ENCODE assay signal across 10 mouse cellular contexts in genomic region chr10:40476535-40477285, GRCm38 (mm10).
DNase-seq lines count a peak whose midpoint lies in the region; ATAC-seq and TF ChIP-seq lines count a peak whose summit lies in the region.
"Had no signal": no experiment of that assay in that cellular context is flagged by ENCODE, and none has a peak within 500 bp of the region (broad histone marks: within the 10 kb centered on the region; RNA-seq: fewer than 3 reads in every experiment).

No protein-coding gene starts in this region.

- H3K4me1 ChIP-seq in bone marrow, adult 2 months (ENCODE audit: control insufficient read depth, insufficient read depth, low read length), result peaks cover 16% of the 10 kb centered on the region
- H3K4me1 ChIP-seq in liver, embryonic 15.5 days (replicated peaks), result peaks cover 7% of the 10 kb centered on the region; the same call in 1 of the 2 replicates
- no peaks in the 10 kb centered on the region for H3K4me1 ChIP-seq in hindbrain, embryonic 11.5 days (replicated peaks; ENCODE audit: control insufficient read depth, insufficient read depth, low read length)
- H3K4me1 ChIP-seq: neural tube, embryonic 12.5 days had no signal

- 0 out of 2 replicates have a peak, but pooled peaks have one; percentile 11 for TF ChIP-seq POLR2A in bone marrow, adult 2 months (IDR thresholded peaks at IDR 0.05; ENCODE audit: borderline replicate concordance, control insufficient read depth, low read depth, low read length)

- peak overlapping the region; percentile 90 for H3K27ac ChIP-seq in bone marrow, adult 2 months (ENCODE audit: control insufficient read depth, insufficient read depth, low read depth, low read length, poor library complexity)
- H3K27ac ChIP-seq in liver, embryonic 15.5 days (replicated peaks), result peak overlapping the region; percentile 59; the same call in 1 of the 2 replicates
- no peak overlapping the region for H3K27ac ChIP-seq in hindbrain, embryonic 11.5 days (ENCODE audit: low read depth, low read length)
- H3K27ac ChIP-seq: kidney, postnatal 0 days; neural tube, embryonic 12.5 days had no signal

- H3K9me3 ChIP-seq in liver, embryonic 15.5 days (replicated peaks), result no peaks in the 10 kb centered on the region
- H3K9me3 ChIP-seq in hindbrain, embryonic 11.5 days (ENCODE audit: control insufficient read depth, low read length), result no peaks in the 10 kb centered on the region
- H3K9me3 ChIP-seq: neural tube, embryonic 12.5 days had no signal

- no peak for TF ChIP-seq CTCF in bone marrow, adult 2 months (IDR thresholded peaks at IDR 0.05; ENCODE audit: control insufficient read depth, insufficient read depth, low read length)

- peak; percentile 27 for DNase-seq in layer of hippocampus, adult 9-10 months (ENCODE audit: low spot score)
- no peak for DNase-seq in layer of hippocampus, adult 8-10 months (ENCODE audit: low spot score in 2 of 2)
- peak; percentile 15 for DNase-seq in spleen, adult 12 weeks (ENCODE audit: low spot score)
- DNase-seq in hindbrain, embryonic 11.5 days (ENCODE audit: low spot score), result no peak
- no peak for DNase-seq in MN1 (ENCODE audit: low spot score)
- no peak for DNase-seq in neural tube, embryonic 10.5 days (ENCODE audit: extremely low spot score, low spot score)

- H3K4me3 ChIP-seq in bone marrow, adult 2 months (replicated peaks; ENCODE audit: control insufficient read depth, low read depth, low read length), result peak overlapping the region; percentile 35
- H3K4me3 ChIP-seq in liver, embryonic 15.5 days (replicated peaks), result no peak overlapping the region
- no peak overlapping the region for H3K4me3 ChIP-seq in hindbrain, embryonic 11.5 days (ENCODE audit: low read depth, low read length)
- H3K4me3 ChIP-seq: neural tube, embryonic 12.5 days had no signal

- WGBS in bone marrow, adult 2 months, result 5% methylated on average over 5 of the region's 5 CpGs
- 19% methylated on average over 5 of the region's 5 CpGs for WGBS in liver, embryonic 15.5 days (ENCODE audit: insufficient replicate concordance)
- WGBS in hindbrain, embryonic 11.5 days, result 87% methylated on average over 5 of the region's 5 CpGs

- H3K4me2 ChIP-seq in liver, embryonic 15.5 days, result peak overlapping the region; percentile 13; the same call in 1 of the 2 replicates
- H3K4me2 ChIP-seq in hindbrain, embryonic 11.5 days (replicated peaks; ENCODE audit: low read depth, low read length), result no peak overlapping the region
- H3K4me2 ChIP-seq: neural tube, embryonic 12.5 days had no signal

- peak; percentile 49 for ATAC-seq in liver, embryonic 15.5 days (ENCODE audit: insufficient read depth)
- no peak for ATAC-seq in hindbrain, embryonic 11.5 days (ENCODE audit: low FRiP score)

- H3K27me3 ChIP-seq in liver, embryonic 15.5 days, result no peaks in the 10 kb centered on the region
- no peaks in the 10 kb centered on the region for H3K27me3 ChIP-seq in hindbrain, embryonic 11.5 days (ENCODE audit: control insufficient read depth, insufficient read depth, low read length)
- H3K27me3 ChIP-seq: neural tube, embryonic 12.5 days had no signal

- H3K9ac ChIP-seq in liver, embryonic 15.5 days, result no peak overlapping the region
- no peak overlapping the region for H3K9ac ChIP-seq in hindbrain, embryonic 11.5 days (ENCODE audit: low read depth, low read length)
- H3K9ac ChIP-seq: neural tube, embryonic 12.5 days had no signal

- peaks cover 10% of the 10 kb centered on the region for H3K36me3 ChIP-seq in liver, embryonic 15.5 days (replicated peaks)
- H3K36me3 ChIP-seq in hindbrain, embryonic 11.5 days (ENCODE audit: control insufficient read depth, insufficient read depth, low read length), result no peaks in the 10 kb centered on the region; the same call in 1 of the 2 replicates

Comparison
In these comparisons a context has a peak if more than half of its experiments do, and no peak if none do; other contexts are left out.
1. DNase-seq: peak in layer of hippocampus, adult 9-10 months (single experiment) and spleen, adult 12 weeks (single experiment); none in layer of hippocampus, adult 8-10 months (0 of 2), hindbrain, embryonic 11.5 days (single experiment), MN1 (single experiment) and neural tube, embryonic 10.5 days (single experiment).